Mouse (Mus musculus) forebrain, embryonic 16.5 days (tissue): Measurements from ENCODE around the gene Kdm2b. TPM values are rescaled to one million over a fixed set of nuclear protein-coding genes. Genes with fewer than 3 reads are reported as not detected.

Experiments
- ATAC-seq: fragments of 200-750 bp; cut with Nextera tagmentation; 2 replicates; pipeline ENCODE4 v1.8.0; 2017; ENCODE audit warnings: mild to moderate bottlenecking, moderate library complexity
- H3K27ac ChIP-seq: fragments of 300-500 bp; sonication (generic); 2 replicates; pipeline ENCODE4 v1.5.1; 2014; ENCODE audit warnings: low read length, control low read depth
- H3K27me3 ChIP-seq: fragments of 300-500 bp; sonication (generic); replicated peaks from 2 replicates; pipeline ENCODE4 v1.6.1; 2014; ENCODE audit warnings: low read length; ENCODE audit not compliant: control insufficient read depth, insufficient read depth
- H3K36me3 ChIP-seq: fragments of 300-500 bp; sonication (generic); 2 replicates; pipeline ENCODE4 v1.6.1; 2014; ENCODE audit not compliant: control insufficient read depth, insufficient read depth
- H3K4me1 ChIP-seq: fragments of 300-500 bp; sonication (generic); replicated peaks from 2 replicates; pipeline ENCODE4 v1.6.1; 2014; ENCODE audit warnings: low read length; ENCODE audit not compliant: control insufficient read depth, insufficient read depth
- H3K4me2 ChIP-seq: fragments of 300-500 bp; sonication (generic); 2 replicates; pipeline ENCODE4 v1.6.1; 2014; ENCODE audit warnings: mild to moderate bottlenecking, low read length, control low read depth
- H3K4me3 ChIP-seq: fragments of 300-500 bp; sonication (generic); replicated peaks from 2 replicates; pipeline ENCODE4 v1.5.1; 2014; ENCODE audit warnings: mild to moderate bottlenecking, low read length, control low read depth
- H3K9ac ChIP-seq: fragments of 300-500 bp; sonication (generic); replicated peaks from 2 replicates; pipeline ENCODE4 v1.6.1; 2014; ENCODE audit warnings: low read depth, low read length, control low read depth
- H3K9me3 ChIP-seq: fragments of 300-500 bp; sonication (generic); 2 replicates; pipeline ENCODE4 v1.6.1; 2016; ENCODE audit warnings: low read length; ENCODE audit not compliant: control insufficient read depth
- WGBS: fragments of 180-500 bp; shearing (Covaris S2); extraction: QIAGEN DNeasy Blood & Tissue Kit; methylation state at CpG from one replicate; pipeline ENCODE4 v1.1.7; 2014; 5-methylcytosine and 5-hydroxymethylcytosine counted together
- polyA plus RNA-seq: library from polyadenylated mRNA; unstranded; fragments of >200 nt; fragmentation: Nextera tagmentation; extraction: Ambion mirVana; gene quantifications from 2 replicates; pipeline ENCODE4 v1.2.1, GENCODE M21; 2015

Gene Kdm2b
- polyA plus RNA-seq, 1 experiment from 2014 or later, result 157 TPM

DNA sequence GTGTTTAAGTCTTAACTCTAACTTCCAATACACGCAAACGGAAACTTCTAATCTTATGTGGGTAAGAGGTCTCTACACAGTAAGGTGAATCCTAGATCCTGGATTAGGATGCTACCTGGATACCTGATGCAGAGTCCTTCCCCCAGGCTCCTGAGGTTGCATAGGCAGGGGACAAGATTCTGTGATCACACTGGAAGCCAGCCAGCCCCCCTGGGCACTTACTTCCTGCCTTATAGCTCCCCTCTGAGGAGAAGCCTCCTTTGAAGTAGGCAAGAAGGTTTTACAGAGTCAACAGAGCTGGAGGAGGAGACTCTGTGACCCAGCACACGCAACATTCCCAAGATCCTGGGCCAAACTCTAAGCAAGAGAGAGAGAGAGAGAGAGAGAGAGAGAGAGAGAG lies 63.3 kb downstream of the Kdm2b start:
- no peak overlapping the region for H3K9ac ChIP-seq
- H3K4me1 ChIP-seq, result peaks cover 3% of the 10 kb centered on the region; the same call in 1 of the 2 replicates
- no peaks in the 10 kb centered on the region for H3K36me3 ChIP-seq
- no peaks in the 10 kb centered on the region for H3K27me3 ChIP-seq
- H3K9me3 ChIP-seq, result no peaks in the 10 kb centered on the region
- no peak overlapping the region for H3K4me2 ChIP-seq
- no peak for ATAC-seq
- no peak overlapping the region for H3K27ac ChIP-seq
- WGBS, result 83% methylated on average over 3 of the region's 3 CpGs
- no peak overlapping the region for H3K4me3 ChIP-seq

DNA sequence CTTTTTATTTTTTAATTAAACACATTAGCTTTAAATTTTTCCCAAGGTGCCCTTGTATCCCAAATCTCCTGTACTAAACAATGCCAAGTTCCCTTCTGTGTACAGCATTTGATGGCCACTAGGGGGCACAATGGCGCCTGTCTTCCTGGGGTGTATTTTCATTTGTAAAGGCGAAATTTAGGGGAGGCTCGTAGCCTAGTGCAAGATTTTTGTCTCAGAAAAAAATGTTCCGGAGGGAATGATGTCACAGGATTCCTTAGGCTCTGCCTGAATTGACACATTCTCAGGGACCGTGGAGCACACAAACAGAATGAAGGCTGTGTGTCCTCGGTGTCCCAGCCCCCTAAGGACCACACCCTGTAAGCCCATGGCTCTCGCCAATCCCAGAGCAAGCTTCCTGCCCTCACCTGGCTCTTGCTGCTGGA lies 64.1 kb downstream of the Kdm2b start:
- WGBS, result 22% methylated on average over 7 of the region's 7 CpGs
- peak overlapping the region; percentile 24; the same call in 1 of the 2 replicates for H3K4me2 ChIP-seq
- peak; percentile 40 for ATAC-seq

DNA sequence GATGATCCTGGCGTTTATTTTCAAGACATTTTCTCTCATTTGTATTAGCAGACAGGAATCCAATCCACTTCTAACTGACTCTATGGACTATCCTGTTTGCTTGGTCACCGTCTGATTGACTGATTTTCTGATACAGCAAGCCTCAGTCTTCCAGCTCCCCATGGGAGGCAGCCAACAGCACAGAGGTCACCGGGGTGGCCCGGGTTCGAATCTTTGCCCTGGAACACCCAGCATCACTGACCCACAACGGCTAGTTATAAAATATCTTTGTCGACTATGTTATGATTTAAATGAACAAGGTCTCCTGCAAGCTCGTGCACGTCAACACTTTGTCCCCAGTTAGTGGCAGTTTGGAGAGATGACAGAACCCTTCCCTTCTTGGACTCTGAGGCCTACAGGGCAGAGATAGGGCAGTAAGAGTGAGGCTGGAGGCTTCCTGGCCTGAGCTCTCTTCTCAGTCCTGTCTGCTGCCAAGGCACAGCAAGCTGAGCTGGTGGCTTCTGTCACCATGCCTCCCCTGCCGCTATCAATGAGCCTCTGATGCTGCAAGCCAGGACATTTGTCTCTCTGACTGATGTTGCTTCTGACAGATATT lies 65.7 kb downstream of the Kdm2b start:
- no peak overlapping the region for H3K4me2 ChIP-seq
- whole genome bisulfite sequencing, result 89% methylated on average over 10 of the region's 10 CpGs
- no peak for ATAC-seq

More for the DNA sequence above, 64.1 kb downstream of the Kdm2b start:
- Histone ChIP-seq H3K27me3 (no peaks in the 10 kb centered on the region), H3K36me3 (0 out of 2 replicates have a peak, but pooled peaks cover 3% of the 10 kb centered on the region), H3K9me3 (no peaks in the 10 kb centered on the region), H3K4me3 (no peak overlapping the region), H3K27ac (no peak overlapping the region), H3K4me1 (peaks cover 3% of the 10 kb centered on the region; the same call in 1 of the 2 replicates), H3K9ac (no peak overlapping the region)

DNA sequence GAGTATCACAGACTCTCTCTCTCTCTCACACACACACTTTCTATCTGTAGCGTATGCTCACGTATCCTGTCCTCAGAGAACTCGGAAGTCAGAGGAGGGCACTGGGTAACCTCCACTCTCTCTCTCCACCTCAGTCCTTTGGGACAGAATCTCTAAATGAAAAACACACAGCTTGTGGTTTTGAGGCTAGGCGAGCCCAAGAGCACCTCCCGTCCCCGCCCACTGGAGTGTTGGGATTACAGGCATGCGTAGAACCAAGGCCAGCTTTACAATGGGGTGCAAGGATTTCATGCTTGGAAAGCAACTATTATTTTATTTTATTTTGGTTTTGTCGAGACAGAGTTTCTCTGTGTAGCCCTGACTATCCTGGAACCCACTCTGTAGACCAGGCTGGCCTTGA lies 67.7 kb downstream of the Kdm2b start:
- no peak for ATAC-seq
- Histone ChIP-seq H3K27me3 (no peaks in the 10 kb centered on the region), H3K36me3 (0 out of 2 replicates have a peak, but pooled peaks cover 3% of the 10 kb centered on the region), H3K4me2 (no peak overlapping the region), H3K9me3 (no peaks in the 10 kb centered on the region), H3K4me3 (no peak overlapping the region), H3K4me1 (peaks cover 3% of the 10 kb centered on the region; the same call in 1 of the 2 replicates), H3K27ac (no peak overlapping the region), H3K9ac (no peak overlapping the region)
- 91% methylated on average over 8 of the region's 8 CpGs for WGBS

More for the DNA sequence above, 65.7 kb downstream of the Kdm2b start:
- Histone ChIP-seq H3K9ac (no peak overlapping the region), H3K36me3 (0 out of 2 replicates have a peak, but pooled peaks cover 3% of the 10 kb centered on the region), H3K27me3 (no peaks in the 10 kb centered on the region), H3K4me1 (peaks cover 3% of the 10 kb centered on the region; the same call in 1 of the 2 replicates), H3K27ac (no peak overlapping the region), H3K4me3 (no peak overlapping the region), H3K9me3 (no peaks in the 10 kb centered on the region)

DNA sequence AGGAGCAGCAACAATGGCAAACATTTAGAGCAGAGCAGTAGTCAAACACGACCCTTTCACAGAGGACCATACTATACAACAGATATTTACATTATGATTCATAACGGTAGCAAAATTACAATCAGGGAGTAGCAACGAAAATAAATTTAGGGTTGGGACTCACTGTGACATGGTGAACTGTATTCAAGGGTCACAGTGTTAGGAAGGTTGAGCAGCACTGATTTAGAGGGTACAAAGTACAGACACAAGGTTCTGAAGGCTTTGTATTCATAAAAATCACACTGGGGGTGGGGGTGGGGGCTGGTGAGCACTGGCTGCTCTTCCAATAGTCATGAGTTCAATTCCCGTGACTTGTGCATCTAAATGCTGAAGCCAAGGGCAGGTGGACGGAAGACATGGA lies 69.1 kb downstream of the Kdm2b start:
- no peaks in the 10 kb centered on the region; the same call in 1 of the 2 replicates for H3K4me1 ChIP-seq
- H3K9me3 ChIP-seq, result no peaks in the 10 kb centered on the region
- no peak overlapping the region for H3K4me2 ChIP-seq
- 92% methylated on average over 5 of the region's 5 CpGs for WGBS
- H3K9ac ChIP-seq, result no peak overlapping the region
- no peak for ATAC-seq
- H3K4me3 ChIP-seq, result no peak overlapping the region
- H3K27ac ChIP-seq, result no peak overlapping the region
- 0 out of 2 replicates have a peak, but pooled peaks cover 3% of the 10 kb centered on the region for H3K36me3 ChIP-seq
- no peaks in the 10 kb centered on the region for H3K27me3 ChIP-seq

DNA sequence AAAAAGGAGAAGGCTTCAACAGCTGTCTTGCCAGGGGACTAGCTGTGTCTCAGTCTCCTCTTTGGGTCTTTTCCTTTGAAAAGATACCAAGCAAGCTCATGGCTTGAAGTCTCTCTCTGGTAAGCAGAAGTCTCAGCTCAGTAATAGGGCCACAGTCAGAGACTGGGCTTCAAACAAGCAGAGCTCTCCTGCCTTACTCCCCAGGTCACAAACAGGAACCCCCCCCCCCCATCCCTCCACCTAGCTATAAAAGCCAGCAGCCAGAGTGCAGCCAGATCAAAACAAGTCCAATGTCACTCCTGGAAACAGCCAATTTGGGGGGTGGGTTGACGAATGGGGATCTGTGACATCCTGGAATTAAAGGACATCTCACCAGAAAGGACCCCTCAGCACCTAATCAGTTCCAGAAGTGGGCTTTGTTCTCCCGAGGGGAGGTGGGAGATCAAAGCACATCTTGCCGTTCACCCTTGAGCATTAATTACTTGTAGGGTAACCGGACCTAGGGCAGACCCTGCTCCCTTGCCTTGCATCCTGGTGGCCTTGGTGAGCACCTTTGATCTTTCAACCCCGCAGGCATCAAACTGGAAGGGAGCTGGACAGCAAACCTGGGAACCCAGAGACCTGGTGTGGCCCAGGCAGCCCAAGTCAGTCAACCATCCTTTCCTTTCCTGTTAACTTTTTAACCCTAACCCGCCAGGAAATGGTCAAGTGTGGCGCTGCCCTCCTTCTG lies 71.5 kb downstream of the Kdm2b start:
- Histone ChIP-seq H3K9ac (no peak overlapping the region), H3K4me3 (no peak overlapping the region), H3K27ac (no peak overlapping the region), H3K9me3 (no peaks in the 10 kb centered on the region), H3K4me1 (no peaks in the 10 kb centered on the region), H3K36me3 (0 out of 2 replicates have a peak, but pooled peaks cover 3% of the 10 kb centered on the region), H3K4me2 (no peak overlapping the region), H3K27me3 (no peaks in the 10 kb centered on the region)
- WGBS, result 59% methylated on average over 7 of the region's 7 CpGs
- no peak for ATAC-seq

DNA sequence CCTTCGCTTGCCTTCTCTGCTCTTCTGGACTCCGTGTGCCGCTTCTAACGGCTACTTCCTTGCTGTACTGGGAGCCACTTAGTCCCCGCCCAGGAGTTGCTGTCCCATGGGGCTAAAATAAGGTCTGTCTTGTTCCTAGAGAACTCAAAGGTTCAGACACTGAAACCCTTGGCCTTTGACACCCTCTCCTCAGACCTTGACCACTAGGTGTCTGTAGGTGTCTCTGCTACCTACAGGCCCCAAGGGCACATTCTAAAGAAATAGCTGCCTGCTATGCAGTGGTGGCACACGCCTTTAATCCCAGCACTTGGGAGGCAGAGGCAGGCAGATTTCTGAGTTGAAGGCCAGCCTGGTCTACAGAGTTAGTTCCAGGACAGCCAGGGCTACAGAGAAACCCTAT lies 73.5 kb downstream of the Kdm2b start:
- H3K27me3 ChIP-seq, result no peaks in the 10 kb centered on the region
- no peak overlapping the region for H3K27ac ChIP-seq
- WGBS, result 94% methylated on average over 6 of the region's 6 CpGs
- H3K36me3 ChIP-seq, result 0 out of 2 replicates have a peak, but pooled peaks cover 3% of the 10 kb centered on the region
- H3K4me1 ChIP-seq, result no peaks in the 10 kb centered on the region
- no peak for ATAC-seq
- H3K9ac ChIP-seq, result no peak overlapping the region
- H3K4me3 ChIP-seq, result no peak overlapping the region
- H3K4me2 ChIP-seq, result no peak overlapping the region
- H3K9me3 ChIP-seq, result no peaks in the 10 kb centered on the region

DNA sequence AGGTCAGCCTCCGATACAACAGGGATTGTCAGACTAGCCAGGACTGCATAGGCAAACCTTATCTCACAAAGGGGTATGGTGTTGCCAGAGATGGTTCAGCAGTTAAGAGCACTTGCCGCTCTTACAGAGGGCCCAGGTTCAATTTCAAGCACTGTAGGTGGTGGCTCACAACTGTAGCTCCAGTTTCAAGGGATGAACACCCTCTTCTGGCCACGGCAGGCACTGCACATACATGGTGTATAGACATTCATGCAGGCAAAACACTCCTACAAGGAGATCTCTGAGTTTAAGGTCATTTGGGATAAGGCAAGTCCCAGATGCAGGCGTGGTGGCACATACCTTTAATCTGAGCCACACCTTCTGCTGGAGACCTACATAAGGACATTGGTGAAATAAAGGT lies 76.8 kb downstream of the Kdm2b start:
- no peaks in the 10 kb centered on the region for H3K27me3 ChIP-seq
- no peak for ATAC-seq
- no peaks in the 10 kb centered on the region for H3K9me3 ChIP-seq
- H3K4me2 ChIP-seq, result no peak overlapping the region
- H3K4me1 ChIP-seq, result no peaks in the 10 kb centered on the region
- no peaks in the 10 kb centered on the region for H3K36me3 ChIP-seq
- WGBS, result 95% methylated on average over 4 of the region's 4 CpGs
- H3K27ac ChIP-seq, result no peak overlapping the region
- H3K4me3 ChIP-seq, result no peak overlapping the region
- H3K9ac ChIP-seq, result no peak overlapping the region

DNA sequence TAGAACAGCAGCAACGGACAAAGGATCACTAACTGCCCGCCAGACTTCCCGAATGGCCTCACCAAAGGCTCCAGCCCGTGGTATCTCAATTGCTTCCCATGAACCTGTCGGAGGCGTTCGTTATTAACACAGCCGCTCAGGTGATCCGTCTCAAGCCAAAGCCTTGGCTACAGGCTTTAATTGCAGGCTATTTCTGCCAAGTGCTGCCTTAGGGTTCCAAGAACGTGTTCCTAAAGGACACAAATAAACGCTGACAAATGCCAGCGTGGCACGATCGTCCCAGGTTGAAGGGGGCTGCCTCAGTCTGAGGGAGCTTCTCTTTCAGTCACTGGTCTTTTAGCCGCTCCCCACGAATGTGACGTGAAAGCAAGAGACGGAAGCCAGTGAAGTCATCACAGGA lies 80.1 kb downstream of the Kdm2b start:
- no peak for ATAC-seq

More for the DNA sequence above, 80.1 kb downstream of the Kdm2b start:
- H3K4me1 ChIP-seq, result no peaks in the 10 kb centered on the region
- no peak overlapping the region for H3K4me3 ChIP-seq
- no peak overlapping the region for H3K9ac ChIP-seq
- H3K9me3 ChIP-seq, result no peaks in the 10 kb centered on the region
- no peak overlapping the region for H3K4me2 ChIP-seq
- H3K36me3 ChIP-seq, result no peaks in the 10 kb centered on the region
- 60% methylated on average over 18 of the region's 18 CpGs for WGBS
- no peaks in the 10 kb centered on the region for H3K27me3 ChIP-seq
- no peak overlapping the region for H3K27ac ChIP-seq
